Mouse (Mus musculus) CH12.LX (cell line): ENCODE results near the gene Ippk.

ENCODE experiments used
- CTCF ChIP-seq, 2 experiments: IDR thresholded peaks in 1 of 2; conservative IDR thresholded peaks in 1 of 2; 2 replicates each; pipeline ENCODE4 v1.5.1; 2011 to 2012; ENCODE audit warnings: low read depth in 2 of 2, low read length in 2 of 2, improper control_type of control experiment in 1 of 2, inconsistent platforms in 1 of 2, mild to moderate bottlenecking in 1 of 2, moderate library complexity in 1 of 2
- JUND ChIP-seq: conservative IDR thresholded peaks from 2 replicates; pipeline ENCODE4 v1.6.1; 2011; ENCODE audit warnings: low read depth, low read length, improper control_type of control experiment
- MAZ ChIP-seq: IDR thresholded peaks from 2 replicates; pipeline ENCODE4 v1.6.1; 2012; ENCODE audit warnings: low read depth, mild to moderate bottlenecking, inconsistent platforms, low read length, improper control_type of control experiment, moderate library complexity
- MXI1 ChIP-seq: IDR thresholded peaks from 2 replicates; pipeline ENCODE4 v1.6.1; 2011; ENCODE audit warnings: mild to moderate bottlenecking, low read depth, low read length, improper control_type of control experiment
- NELFE ChIP-seq: IDR thresholded peaks from 2 replicates; pipeline ENCODE4 v1.6.1; 2011; ENCODE audit warnings: low read depth, low read length, improper control_type of control experiment
- PAX5 ChIP-seq: IDR thresholded peaks from 2 replicates; pipeline ENCODE4 v1.6.1; 2012; ENCODE audit warnings: low read length, inconsistent platforms, mixed read lengths
- POLR2A ChIP-seq: IDR thresholded peaks from 2 replicates; pipeline ENCODE4 v1.6.1; 2011; ENCODE audit warnings: low read depth, mild to moderate bottlenecking, improper control_type of control experiment, low read length
- RAD21 ChIP-seq: IDR thresholded peaks from 2 replicates; pipeline ENCODE4 v1.6.1; 2011; ENCODE audit warnings: low read depth, mild to moderate bottlenecking, low read length, improper control_type of control experiment, moderate library complexity
- RCOR1 ChIP-seq: conservative IDR thresholded peaks from 2 replicates; pipeline ENCODE4 v1.6.1; 2012; ENCODE audit warnings: low read depth, mild to moderate bottlenecking, inconsistent platforms, low read length, improper control_type of control experiment
- SMC3 ChIP-seq: IDR thresholded peaks from 2 replicates; pipeline ENCODE4 v1.6.1; 2011; ENCODE audit warnings: low read depth, low read length, improper control_type of control experiment
- TCF12 ChIP-seq: IDR thresholded peaks from 2 replicates; pipeline ENCODE4 v1.6.1; 2014; ENCODE audit warnings: low read depth, mild to moderate bottlenecking, inconsistent platforms, low read length, improper control_type of control experiment
- USF1 ChIP-seq: IDR thresholded peaks from 2 replicates; pipeline ENCODE4 v1.6.1; 2014; ENCODE audit warnings: low read depth, mild to moderate bottlenecking, inconsistent platforms, low read length, improper control_type of control experiment
- USF2 ChIP-seq: conservative IDR thresholded peaks from 2 replicates; pipeline ENCODE4 v1.6.1; 2011; ENCODE audit warnings: low read depth, low read length, improper control_type of control experiment
- ZMIZ1 ChIP-seq: IDR thresholded peaks from 2 replicates; pipeline ENCODE4 v1.6.1; 2012; ENCODE audit warnings: low read depth, mild to moderate bottlenecking, inconsistent platforms, low read length, improper control_type of control experiment

GRCm38 (mm10) chr13:49435745-49436144 is 14.7 kb downstream of the Ippk start:
- TF ChIP-seq POLR2A (no peak), CTCF (conservative IDR thresholded peaks at IDR 0.05 in 1 of 2, IDR thresholded peaks at IDR 0.05 in 1 of 2; ENCODE audit: low read depth in 2 of 2, low read length in 2 of 2) (no peak), JUND (no peak), PAX5 (no peak), TCF12 (no peak), RAD21 (no peak), MXI1 (no peak), USF2 (no peak), NELFE (no peak), RCOR1 (no peak), MAZ (no peak), SMC3 (no peak), USF1 (no peak), ZMIZ1 (no peak)
